Mouse (Mus musculus) lung, postnatal 10 days (tissue): ENCODE measurements at regions not wholly inside any gene's neighbourhood (a gene's known extent, or its start where the extent isn't known, plus 50 kb on each side); places are given as distances from the start of the nearest gene placed in this dataset.
"Not testable (repeated sequence)": the region's sequence is repeated elsewhere in the genome, so short reads cannot be mapped to it uniquely, and the experiment has no call there.

Experiments
- DNase-seq: peaks from one replicate; pipeline ENCODE4 v3.0.0; 2021

DNA sequence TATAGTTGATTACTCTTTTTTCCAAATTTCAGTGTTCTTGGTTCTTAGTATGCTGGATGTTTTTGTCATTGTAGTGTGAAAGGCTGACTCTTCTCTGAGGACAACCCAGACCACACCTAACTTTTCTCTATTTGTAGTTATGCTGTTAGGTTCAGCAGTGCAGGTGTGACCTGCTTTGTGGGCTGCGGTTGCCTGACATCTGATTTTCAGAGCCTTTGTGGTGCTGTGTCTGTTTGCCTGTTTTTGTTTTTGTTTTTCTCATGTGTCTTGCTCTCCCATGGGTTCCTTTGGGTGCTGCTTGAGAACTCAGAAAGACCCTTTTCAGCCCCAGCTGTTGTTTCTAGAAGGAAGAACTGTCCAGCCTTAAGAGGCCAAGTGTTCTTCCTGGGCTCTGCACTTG lies 52.0 kb upstream of the Trpm1 start:
- no peak for DNase-seq

DNA sequence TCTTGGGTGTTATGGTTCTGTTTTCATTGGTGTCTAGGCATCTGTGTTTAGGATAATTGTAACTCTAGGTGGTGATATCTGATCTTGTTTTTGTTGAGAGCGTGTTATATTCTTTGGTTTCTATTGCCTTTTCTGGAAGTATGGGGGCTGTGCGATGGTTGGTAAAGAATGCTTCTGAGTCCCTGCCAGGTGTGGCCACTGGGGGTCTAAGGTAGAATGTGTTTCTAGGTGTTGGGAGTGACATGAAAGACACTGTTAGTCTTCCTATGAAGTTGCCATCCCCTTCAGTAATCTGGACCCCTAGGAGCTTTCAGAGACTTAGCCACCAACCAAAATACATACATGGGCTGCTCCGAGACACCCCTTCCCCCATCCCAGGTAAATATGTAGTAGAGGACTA lies 54.0 kb upstream of the Trpm1 start:
- no peak for DNase-seq

DNA sequence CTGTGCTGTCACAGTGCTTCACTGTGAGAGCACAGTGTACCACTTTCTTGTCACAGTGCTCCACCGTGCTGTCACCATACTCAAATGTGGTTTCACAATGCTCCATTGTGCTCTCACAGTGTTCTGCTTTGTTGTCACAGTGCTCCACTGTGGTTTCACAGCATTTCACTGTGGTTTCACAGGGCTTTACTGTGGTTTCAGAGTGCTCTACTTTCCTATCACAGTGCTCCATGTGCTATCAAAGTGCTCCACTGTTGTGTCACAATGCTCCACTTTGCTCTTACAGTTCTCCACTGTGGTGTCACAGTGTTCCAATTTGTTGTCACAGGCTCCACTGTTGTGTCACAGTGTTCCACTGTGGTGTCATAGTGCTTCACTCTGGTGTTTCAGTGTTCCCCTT lies 63.6 kb upstream of the Trpm1 start:
- no peak for DNase-seq

DNA sequence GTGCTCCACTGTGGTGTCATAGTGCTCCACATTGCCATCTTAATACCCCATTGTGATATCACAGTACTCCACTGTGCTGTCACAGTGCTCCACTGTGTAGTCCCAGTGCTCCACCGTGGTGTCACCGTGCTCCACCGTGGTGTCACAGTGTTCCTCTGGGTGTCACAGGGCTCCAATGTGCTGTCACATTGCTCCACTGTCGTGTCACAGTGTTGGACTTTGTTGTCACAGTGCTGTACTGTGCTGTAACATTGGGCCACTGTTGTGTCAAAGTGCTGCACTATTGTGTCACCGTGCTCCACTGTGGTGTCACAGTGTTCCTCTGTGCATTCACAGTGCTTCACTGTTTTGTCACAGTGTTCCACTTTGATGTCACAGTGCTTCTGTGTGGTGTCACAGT lies 64.6 kb upstream of the Trpm1 start:
- no peak for DNase-seq

DNA sequence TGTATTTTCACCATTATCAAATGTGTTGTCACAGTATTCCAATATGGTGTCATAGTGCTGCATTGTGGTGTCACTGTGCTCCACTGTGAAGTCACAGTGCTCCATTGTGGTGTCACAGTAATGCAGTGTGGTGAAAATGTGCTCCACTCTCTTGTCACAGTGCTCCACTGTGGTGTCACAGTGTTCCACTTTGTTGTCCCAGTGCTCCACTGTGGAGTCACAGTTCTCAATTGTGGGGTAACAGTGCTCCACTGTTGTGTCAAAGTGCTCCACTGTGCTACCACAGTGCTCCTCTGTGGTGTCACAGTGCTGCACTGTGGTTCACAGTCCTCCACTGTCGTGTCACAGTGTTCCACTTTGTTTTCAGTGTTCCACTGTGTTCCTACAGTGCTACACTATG lies 69.7 kb upstream of the Trpm1 start:
- DNase-seq = not testable (repeated sequence)

DNA sequence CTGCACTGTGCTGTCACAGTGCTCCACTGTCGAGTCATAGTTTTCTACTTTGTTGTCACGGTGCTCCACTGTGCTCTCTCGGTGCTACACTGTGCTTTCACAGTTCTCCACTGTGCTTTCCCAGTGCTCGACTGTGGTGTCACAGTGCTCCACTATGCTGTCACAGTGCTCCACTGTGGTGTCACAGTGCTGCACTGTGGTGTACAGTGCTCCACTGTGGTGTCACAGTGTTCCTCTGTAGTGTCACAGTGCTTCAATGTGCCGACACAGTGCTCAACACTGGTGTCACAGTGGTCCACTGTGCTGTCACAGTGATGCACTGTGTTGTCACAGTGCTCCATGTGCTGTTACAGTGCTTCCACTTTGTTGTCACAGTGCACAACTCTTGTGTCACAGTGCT lies 71.0 kb upstream of the Trpm1 start:
- DNase-seq = no peak

DNA sequence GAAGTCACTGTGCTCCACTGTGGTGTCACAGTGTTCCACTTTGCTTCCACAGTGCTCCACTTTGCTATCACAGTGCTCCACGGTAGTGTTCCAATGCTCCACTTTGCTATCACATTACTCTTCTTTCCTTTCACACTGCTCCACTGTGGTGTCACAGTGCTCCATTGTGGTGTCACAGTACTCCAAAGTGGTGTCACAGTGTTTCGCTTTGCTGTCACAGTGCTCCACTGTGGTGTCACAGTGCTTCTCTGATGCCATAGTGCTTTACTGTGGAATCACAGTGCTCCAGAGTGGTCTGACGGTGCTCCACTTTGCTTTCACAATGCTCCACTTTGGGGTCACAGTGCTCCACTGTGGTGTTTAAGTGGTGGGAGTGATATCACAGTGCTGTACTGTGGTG lies 71.4 kb upstream of the Trpm1 start:
- DNase-seq = no peak

DNA sequence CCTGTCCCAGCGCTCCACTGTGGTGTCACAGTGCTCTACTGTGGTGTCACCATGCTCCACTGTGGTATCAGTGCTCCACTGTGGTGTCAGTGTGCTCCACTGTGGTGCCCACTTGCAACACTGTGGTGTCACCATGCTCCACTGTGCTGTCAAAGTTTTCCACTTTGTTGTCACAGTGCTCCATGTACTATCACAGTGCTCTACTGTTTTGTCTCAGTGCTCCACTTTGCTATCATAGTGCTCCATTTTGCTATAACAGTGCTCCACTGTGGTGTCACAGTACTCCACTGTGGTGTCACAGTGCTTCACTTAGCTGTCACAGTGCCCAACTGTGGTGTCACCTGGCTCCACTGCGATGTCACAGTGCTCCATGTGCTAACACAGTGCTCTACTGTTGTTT lies 72.0 kb upstream of the Trpm1 start:
- DNase-seq = no peak

DNA sequence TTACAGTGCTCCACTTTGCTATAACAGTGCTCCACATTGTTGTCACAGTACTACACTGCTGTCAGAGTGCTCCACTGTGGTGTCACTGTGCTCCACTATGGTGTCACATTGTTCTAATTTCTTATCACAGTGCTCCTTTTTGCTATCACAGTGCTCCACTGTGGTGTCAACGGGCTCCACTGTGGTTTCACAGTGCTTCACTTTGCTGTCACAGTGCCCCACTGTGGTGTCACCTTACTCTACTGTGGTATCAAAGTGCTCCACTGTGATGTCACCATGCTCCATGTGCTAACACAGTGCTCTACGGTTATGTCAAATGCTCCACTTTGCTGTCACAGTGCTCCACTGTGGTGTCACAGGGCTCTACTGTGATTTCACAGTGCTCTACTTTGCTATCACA lies 72.6 kb upstream of the Trpm1 start:
- DNase-seq = no peak

DNA sequence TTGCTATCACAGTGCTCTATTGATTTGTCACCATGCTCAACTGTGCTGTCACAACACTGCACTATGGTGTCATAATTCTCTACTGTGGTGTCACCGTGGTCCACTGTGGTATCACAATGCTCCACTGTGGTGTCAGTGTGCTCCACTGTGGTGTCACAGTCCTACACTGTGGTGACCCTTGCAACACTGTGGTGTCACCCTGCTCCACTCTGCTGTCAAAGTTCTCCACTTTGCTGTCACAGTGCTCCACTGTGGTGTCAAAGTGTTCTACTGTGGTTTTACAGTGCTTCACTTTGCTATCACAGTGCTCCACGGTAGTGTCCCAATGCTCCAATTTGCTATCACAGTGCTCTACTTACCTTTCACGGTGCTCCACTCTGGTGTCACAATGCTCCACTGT lies 74.3 kb upstream of the Trpm1 start:
- no peak for DNase-seq

DNA sequence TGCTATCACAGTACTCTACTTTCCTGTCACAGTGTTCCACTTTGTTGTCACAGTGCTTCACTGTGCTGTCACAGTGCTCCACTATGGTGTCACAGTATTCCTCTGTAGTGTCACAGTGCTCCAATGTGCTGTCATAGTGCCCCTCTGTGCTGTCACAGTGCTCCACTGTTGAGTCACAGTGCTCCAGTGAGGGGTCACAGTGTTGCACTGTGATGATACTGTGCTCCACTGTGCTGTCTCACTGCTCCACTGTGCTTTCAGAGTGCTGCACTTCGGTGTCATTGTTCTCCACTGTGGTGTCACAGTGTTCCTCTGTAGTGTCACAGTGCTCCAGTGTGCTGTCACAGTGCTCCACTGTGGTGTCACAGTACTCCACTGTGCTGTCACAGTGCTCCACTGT lies 75.0 kb upstream of the Trpm1 start:
- DNase-seq = no peak

DNA sequence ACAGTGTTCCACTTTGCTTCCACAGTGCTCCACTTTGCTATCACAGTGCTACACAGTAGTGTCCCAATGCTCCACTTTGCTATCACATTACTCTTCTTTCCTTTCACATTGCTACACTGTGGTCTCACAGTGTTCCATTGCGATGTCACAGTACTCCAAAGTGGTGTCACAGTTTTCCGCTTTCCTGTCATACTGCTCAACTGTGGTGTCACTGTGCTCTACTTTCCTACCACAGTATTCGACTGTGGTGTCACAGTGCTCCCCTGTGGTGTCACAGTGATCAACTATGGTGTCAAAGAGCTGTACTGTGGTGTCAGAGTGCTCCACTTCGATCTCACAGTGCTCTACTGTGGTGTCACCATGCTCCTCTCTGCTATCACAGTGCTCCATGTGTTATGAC lies 76.1 kb upstream of the Trpm1 start:
- peak; percentile 20 for DNase-seq

DNA sequence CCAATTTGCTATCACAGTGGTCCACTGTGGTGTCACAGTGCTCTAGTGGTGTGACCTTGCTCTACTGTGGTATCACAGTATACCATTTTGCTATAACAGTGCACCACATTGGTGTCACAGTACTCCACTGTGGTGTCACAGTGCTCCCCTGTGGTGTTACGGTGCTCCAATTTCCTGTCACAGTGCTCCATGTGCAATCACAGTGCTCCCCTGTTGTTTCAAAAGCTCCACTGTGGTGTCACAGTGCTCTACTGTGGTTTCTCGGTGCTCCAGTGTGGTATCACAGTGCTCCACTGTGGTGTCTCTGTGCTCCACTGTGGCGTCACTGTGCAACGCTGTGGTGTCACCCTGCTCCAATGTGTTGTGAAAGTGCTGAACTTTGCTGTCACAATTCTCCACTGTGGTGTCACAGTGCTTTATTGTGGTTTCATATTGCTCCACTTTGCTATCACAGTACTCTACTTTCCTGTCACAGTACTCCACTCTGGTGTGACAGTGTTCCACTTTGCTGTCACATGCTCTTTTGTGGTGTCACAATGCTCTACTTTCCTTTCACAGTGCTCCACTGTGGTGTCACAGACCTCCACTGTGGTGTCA lies 76.8 kb upstream of the Trpm1 start:
- DNase-seq = no peak

DNA sequence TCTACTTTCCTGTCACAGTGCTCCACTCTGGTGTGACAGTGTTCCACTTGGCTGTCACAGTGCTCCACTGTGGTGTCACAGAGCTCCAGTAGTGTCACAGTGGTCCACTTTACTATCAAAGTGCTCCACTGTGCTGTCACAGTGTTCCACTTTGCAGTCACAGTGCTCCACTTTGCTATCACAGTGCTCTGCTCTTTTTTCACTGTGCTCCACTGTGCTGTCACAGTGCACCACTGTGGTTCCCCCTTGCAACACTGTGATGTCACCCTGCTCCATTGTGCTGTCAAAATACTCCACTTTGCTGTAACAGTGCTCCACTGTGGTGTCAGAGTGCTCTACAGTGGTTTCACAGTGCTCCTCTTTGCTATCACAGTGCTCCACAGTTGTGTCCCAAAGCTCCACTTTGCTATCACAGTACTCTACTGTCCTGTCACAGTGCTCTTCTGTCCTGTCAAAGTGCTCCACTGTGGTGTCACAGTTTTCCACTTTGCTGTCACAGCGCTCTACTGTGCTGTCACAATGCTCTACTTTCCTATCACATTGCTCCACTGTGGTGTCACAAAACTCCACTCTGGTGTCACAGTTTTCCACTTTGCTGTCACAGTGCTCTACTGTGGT lies 77.8 kb upstream of the Trpm1 start:
- no peak for DNase-seq

DNA sequence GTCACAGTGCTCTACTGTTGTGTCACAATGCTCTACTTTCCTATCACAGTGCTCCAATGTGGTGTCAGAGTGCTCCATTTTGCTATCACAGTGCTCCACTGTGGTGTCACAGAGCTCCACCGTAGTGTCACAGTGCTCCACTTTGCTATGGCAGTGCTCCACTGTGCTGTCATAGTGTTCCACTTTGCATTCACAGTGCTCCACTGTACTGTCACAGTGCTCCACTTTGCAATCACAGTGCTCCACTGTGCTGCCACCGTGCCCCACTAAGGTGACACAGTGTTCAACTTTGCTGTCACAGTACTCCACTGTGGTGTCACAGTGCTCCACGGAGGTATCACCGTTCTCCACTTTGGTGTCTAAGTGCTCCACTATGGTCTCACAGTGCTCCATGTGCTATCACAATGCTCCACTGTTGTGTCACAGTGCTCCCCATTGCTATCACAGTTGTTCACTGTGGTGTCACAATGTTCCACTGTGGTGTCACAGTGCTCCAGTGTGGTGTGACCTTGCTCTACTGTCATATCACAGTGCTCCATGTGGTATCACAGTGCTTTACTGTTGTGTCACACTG lies 78.9 kb upstream of the Trpm1 start:
- DNase-seq = no peak

DNA sequence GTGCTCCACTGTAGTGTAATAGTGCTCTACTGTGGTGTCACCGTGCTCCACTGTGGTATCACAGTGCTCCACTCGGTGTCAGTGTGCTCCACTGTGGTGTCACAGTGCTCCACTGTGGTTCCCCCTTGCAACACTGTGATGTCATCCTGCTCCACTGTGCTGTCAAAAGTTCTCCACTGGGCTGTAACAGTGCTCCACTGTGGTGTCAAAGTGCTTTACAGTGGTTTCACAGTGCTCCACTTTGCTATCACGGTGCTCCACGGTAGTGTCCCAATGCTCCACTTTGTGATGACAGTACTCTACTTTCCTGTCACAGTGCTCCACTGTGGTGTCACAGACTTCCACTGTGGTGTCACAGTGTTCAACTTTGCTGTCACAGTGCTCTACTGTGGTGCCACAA lies 79.4 kb upstream of the Trpm1 start:
- DNase-seq = no peak

DNA sequence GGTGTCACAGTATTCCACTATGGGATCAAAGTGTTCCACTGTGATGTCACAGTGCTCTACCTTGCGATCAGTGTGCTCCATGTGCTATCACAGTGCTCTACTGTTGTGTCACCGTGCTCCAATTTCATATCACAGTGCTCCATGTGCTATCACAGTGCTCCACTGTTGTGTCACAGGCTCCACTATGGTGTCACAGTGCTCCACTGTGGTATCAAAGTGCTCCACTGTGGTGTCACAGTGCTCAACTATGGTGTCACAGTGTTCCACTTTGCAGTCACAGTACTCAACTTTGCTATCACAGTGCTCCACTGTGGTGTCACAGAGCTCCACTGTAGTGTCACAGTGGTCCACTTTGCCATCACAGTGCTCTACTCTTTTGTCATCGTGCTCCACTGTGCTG lies 79.9 kb upstream of the Trpm1 start:
- DNase-seq = no peak

DNA sequence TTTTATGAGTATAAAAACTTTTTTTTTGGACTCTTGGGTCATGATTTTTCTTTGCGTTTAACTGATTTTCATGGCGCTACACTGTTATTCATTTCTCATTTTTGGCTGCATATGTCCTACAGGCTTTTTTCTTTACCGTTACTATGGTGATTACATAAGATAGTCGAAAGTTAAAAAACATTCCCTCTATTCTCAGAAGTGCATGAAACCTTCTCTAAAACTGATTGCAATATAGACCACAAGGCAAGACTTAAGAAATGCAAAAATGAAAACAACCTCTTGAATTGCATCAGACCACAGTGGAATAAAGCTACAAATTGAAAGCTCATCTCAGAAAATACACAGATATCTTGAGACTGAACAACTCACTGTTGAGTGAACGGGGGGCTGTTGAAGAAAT lies 82.7 kb upstream of the Trpm1 start:
- no peak for DNase-seq

DNA sequence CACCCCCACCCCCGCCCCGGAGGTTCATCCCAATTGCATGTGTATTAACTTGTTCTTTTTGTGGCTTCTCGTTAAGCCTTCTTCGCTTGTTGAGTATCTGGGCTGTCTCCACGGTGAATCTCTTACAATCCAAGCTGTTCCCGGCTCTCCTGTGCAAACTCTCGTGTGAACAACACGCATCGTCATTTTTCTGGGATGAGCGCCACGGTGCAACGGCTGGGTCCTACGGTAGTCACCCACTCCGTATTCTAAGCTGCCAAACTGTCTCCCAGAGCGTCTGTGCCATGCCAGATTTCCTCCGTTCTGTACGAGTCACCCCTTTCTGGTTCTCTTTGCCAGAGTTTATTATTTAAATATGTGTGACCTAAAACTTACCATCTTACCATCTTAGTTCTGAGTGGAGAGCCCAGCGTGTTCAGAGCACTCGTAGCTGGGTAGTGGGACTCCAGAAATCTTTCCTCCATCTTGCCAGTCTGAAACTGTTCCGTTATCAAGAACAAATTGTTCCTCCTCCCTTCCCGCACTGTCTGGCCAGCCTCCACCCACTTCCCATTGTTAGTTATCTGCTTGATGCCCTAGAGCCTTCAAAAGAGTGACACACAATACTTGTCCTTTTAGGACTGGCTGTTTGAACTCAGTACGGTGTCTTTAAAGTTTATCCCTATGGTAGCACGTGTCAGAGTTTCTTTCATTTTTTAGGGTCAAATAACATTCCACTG lies 87.9 kb upstream of the Trpm1 start:
- peak; percentile 89 for DNase-seq

DNA sequence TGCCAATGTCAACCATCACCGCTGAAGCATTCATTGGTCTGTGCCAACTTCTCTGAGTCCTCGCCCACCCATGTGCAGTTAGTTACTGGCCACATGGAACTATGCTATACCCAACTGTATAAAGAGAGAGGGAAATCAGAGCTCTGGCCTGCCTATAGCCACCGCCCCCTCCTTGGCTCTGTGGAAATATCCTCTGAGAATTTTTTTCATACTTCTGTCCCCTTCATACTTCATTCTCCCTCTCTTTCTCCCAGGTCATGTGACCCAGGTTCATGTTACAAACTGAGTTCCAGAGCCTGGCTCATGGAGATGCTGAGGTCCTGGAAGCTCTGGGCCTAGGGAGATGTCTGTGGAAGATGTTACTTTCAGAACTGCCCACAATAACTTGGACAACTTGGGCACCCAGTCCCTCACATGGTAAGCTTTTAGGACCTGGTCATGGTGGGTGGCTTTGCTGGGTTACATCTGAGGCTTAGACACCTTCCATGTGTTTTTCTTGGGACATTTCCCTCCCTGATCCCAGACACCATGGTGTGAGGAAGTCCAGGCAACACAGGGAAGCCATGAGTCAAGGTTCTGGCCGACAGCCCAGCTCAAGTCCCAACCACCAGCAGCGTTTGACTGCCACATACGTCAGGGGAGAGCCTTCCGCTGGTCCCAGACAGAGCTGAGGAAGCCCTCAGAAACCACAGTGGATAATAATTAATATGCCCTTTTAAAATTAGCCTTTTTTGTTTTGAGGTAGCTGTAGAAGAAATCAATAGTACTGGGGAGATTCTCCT lies 89.0 kb upstream of the Trpm1 start:
- DNase-seq = peak; percentile 88

DNA sequence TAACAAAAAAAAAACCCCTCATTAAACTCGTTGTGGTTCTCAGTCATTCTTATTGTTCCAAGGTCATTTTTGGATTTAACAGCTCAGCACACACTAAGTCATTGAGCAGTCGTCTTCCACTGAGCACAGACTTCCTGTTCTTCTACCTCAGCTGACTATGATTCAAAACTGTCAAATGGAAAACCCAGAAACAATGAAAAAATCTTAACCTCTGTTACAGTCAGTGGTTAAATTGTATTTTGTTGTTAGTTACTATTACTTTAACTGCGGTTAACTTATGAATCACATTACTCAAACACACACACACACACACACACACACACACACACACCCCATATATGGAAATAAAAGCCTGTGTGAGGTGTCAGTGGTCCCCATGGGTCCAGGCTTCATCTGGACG lies 92.5 kb upstream of the Trpm1 start:
- DNase-seq = no peak

DNA sequence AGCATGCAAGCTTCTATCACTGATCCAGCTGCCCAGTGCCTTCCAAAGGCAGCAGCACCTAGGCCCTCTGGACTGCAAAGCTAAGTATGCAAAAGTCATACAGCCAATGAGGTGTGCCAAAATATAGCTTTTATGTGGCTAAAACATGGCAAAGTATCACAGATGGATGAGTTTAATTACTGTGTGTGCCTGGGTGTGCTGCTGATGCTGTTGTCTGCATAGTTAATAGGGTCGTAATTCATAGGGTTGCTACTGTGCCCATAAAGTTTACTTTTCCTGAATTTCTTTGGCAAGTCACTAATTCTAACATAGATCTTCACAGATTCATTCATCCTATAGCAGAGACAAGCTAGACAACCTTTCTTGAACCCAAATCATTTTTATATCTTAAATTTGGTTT lies 93.1 kb upstream of the Trpm1 start:
- no peak for DNase-seq

DNA sequence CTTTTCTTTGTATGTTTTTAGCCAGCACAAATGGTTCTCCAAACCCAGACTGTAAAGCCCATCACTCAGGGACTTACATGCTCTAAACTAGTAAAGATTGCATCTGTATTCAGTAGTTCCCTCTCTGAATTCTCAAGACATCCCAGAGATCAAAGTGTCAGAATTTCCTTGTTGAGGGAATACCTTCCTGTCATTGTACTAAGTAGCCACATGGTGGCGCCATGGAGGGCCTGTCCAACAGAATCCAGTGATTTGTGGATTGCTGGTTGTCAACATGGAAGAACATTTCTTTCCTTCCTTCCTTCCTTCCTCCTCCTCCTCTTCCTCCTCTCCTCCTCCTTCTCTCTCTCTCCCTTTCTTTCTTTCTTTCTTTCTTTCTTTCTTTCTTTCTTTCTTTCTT lies 93.6 kb upstream of the Trpm1 start:
- DNase-seq = peak; percentile 36
